Mouse (Mus musculus) heart, adult 2 months (tissue): ENCODE results near the gene Dnajc28.

Source experiments
- CTCF ChIP-seq: fragments of 200-600 bp; IDR thresholded peaks from 2 replicates; pipeline ENCODE4 v1.8.1; 2022; ENCODE audit warnings: antibody characterized with exemption, mild to moderate bottlenecking, moderate library complexity
- EP300 ChIP-seq: fragments of 200-500 bp; IDR thresholded peaks from 2 replicates; pipeline ENCODE4 v1.6.1; 2011; ENCODE audit warnings: low read depth, low read length, control low read depth; ENCODE audit not compliant: insufficient read depth
- POLR2A ChIP-seq: fragments of 200-500 bp; IDR thresholded peaks from 2 replicates; pipeline ENCODE4 v1.6.1; 2011; ENCODE audit warnings: mild to moderate bottlenecking, low read depth, low read length, control low read depth; ENCODE audit not compliant: insufficient read depth

DNA sequence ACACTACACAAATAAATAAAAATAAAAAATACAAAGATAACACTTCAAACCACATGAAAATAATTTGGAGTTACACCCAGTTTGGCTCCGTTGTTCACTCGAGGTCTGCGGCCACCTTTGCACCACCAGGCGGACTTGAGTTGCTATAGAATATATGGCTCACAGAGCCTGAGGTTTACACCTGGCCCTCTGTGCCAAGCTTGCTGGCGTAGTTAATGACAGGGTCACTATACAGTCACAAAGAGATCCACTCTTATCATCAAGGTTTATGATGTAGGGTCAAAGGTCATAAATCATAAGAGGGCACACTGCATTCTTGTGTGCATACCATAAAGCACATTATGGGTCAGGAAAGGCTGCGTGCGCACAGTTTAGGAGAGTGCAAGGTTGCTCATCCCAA is 52.8 kb downstream of the Dnajc28 start:
- TF ChIP-seq POLR2A = no peak
- TF ChIP-seq CTCF = no peak
- TF ChIP-seq EP300 = no peak
